Mouse (Mus musculus) ES-Bruce4 (cell line): ENCODE measurements around the gene Pou2f2. TPM values are rescaled to one million over a fixed set of nuclear protein-coding genes. Genes with fewer than 3 reads are reported as not detected.

ENCODE experiments used
- H3K27ac ChIP-seq: 2 replicates; pipeline ENCODE4 v1.5.1; 2012; ENCODE audit warnings: low read length, inconsistent platforms; ENCODE audit not compliant: insufficient read depth
- H3K27me3 ChIP-seq: 2 replicates; pipeline ENCODE4 v1.6.1; 2012; ENCODE audit warnings: mild to moderate bottlenecking, low read length, inconsistent platforms; ENCODE audit not compliant: control insufficient read depth, poor library complexity, insufficient read depth, severe bottlenecking
- H3K36me3 ChIP-seq: 2 replicates; pipeline ENCODE4 v1.6.1; 2012; ENCODE audit warnings: inconsistent platforms, mild to moderate bottlenecking, low read length, moderate library complexity; ENCODE audit not compliant: control insufficient read depth, poor library complexity, insufficient read depth, severe bottlenecking
- H3K4me1 ChIP-seq: one replicate; pipeline ENCODE4 v1.8.1; 2011; ENCODE audit warnings: low read length; ENCODE audit not compliant: control insufficient read depth, insufficient read depth
- H3K4me3 ChIP-seq: 2 replicates; pipeline ENCODE4 v1.5.1; 2011; ENCODE audit warnings: low read depth, mild to moderate bottlenecking, low read length
- H3K9ac ChIP-seq: 2 replicates; pipeline ENCODE4 v1.6.1; 2012; ENCODE audit warnings: low read depth, mild to moderate bottlenecking, inconsistent platforms; ENCODE audit not compliant: poor library complexity, severe bottlenecking
- H3K9me3 ChIP-seq: replicated peaks from 2 replicates; pipeline ENCODE4 v1.6.1; 2012; ENCODE audit warnings: mild to moderate bottlenecking, low read length, inconsistent platforms; ENCODE audit not compliant: control insufficient read depth, poor library complexity, insufficient read depth, severe bottlenecking
- CTCF ChIP-seq: IDR thresholded peaks from one replicate; pipeline ENCODE4 v1.8.1; 2011; ENCODE audit warnings: low read depth, low read length
- EP300 ChIP-seq: IDR thresholded peaks from 2 replicates; pipeline ENCODE4 v1.6.1; 2011; ENCODE audit warnings: low read depth, low read length; ENCODE audit not compliant: insufficient read depth
- POLR2A ChIP-seq: IDR thresholded peaks from one replicate; pipeline ENCODE4 v1.8.1; 2011; ENCODE audit warnings: low read length; ENCODE audit not compliant: insufficient read depth
- polyA plus RNA-seq: library from polyadenylated mRNA; stranded (reverse); fragments of >200 nt; gene quantifications from 2 replicates; pipeline ENCODE4 v1.2.4, GENCODE M21; 2011; ENCODE audit warnings: low read depth; ENCODE audit not compliant: missing spikeins, insufficient read depth, insufficient read length

Pou2f2 gene
- polyA plus RNA-seq = 1.8 and 2.1 TPM in 2 replicates

- H3K4me3 ChIP-seq = peak within 1 kb of the TSS; percentile 41
- peaks cover 3% of the 10 kb centered on the region for H3K4me1 ChIP-seq
- no peaks in the 10 kb centered on the region for H3K9me3 ChIP-seq
- TF ChIP-seq CTCF (peak; percentile 13), POLR2A (no peak), EP300 (no peak)
- peak within 1 kb of the TSS; percentile 68 for H3K9ac ChIP-seq
- H3K27ac ChIP-seq = no peak within 1 kb of the TSS
- peaks cover 19% of the 10 kb centered on the region for H3K27me3 ChIP-seq
- no peaks in the 10 kb centered on the region for H3K36me3 ChIP-seq
These were observed at the start of gene Pou2f2 for GRCm38 (mm10) chr7:25179606-25180161. Pou2f2 (minus strand) TSS chr7:25179726.

- peaks cover 32% of the 10 kb centered on the region for H3K36me3 ChIP-seq
- H3K9me3 ChIP-seq = no peaks in the 10 kb centered on the region
- no peak overlapping the region for H3K27ac ChIP-seq
- no peaks in the 10 kb centered on the region for H3K4me1 ChIP-seq
- H3K27me3 ChIP-seq = no peaks in the 10 kb centered on the region
- no peak overlapping the region for H3K9ac ChIP-seq
- H3K4me3 ChIP-seq = no peak overlapping the region
- TF ChIP-seq POLR2A (no peak), CTCF (no peak), EP300 (no peak)
These were observed 48.2 kb upstream of the Pou2f2 start for GRCm38 (mm10) chr7:25227523-25228300.

- H3K9me3 ChIP-seq = no peaks in the 10 kb centered on the region
- no peak for TF ChIP-seq EP300
- TF ChIP-seq CTCF = no peak
- TF ChIP-seq POLR2A = no peak
- no peaks in the 10 kb centered on the region for H3K27me3 ChIP-seq
- H3K4me1 ChIP-seq = peaks cover 4% of the 10 kb centered on the region
- peak overlapping the region; percentile 59; the same call in 1 of the 2 replicates for H3K9ac ChIP-seq
- no peak overlapping the region for H3K27ac ChIP-seq
- H3K4me3 ChIP-seq = no peak overlapping the region
- H3K36me3 ChIP-seq = peaks cover 4% of the 10 kb centered on the region; the same call in 1 of the 2 replicates
These were observed 42.9 kb upstream of the Pou2f2 start for GRCm38 (mm10) chr7:25222275-25222967.

- Histone ChIP-seq H3K4me1 (peaks cover 4% of the 10 kb centered on the region), H3K27ac (peak within 1 kb of the TSS; percentile 20; the same call in 1 of the 2 replicates), H3K27me3 (no peaks in the 10 kb centered on the region), H3K36me3 (no peaks in the 10 kb centered on the region; the same call in 1 of the 2 replicates), H3K4me3 (peak within 1 kb of the TSS; percentile 84), H3K9ac (peak within 1 kb of the TSS; percentile 59), H3K9me3 (no peaks in the 10 kb centered on the region)
- TF ChIP-seq POLR2A (peak; percentile 40), EP300 (0 out of 2 replicates have a peak, but pooled peaks have one; percentile 25), CTCF (no peak)
These were observed 41.8 kb upstream of the Pou2f2 start, which contains the start of gene Zfp526 for GRCm38 (mm10) chr7:25221102-25221883. Zfp526 (plus strand) TSS chr7:25221425.

- Histone ChIP-seq H3K36me3 (no peaks in the 10 kb centered on the region; the same call in 1 of the 2 replicates), H3K4me3 (peak within 1 kb of the TSS; percentile 87), H3K4me1 (peaks cover 4% of the 10 kb centered on the region), H3K9ac (peak within 1 kb of the TSS; percentile 59), H3K27ac (peak within 1 kb of the TSS; percentile 55), H3K9me3 (no peaks in the 10 kb centered on the region), H3K27me3 (no peaks in the 10 kb centered on the region)
- TF ChIP-seq CTCF (no peak), POLR2A (no peak)
These were observed 41.1 kb upstream of the Pou2f2 start, which contains the start of gene Dedd2 for GRCm38 (mm10) chr7:25220457-25221101. Dedd2 (minus strand) TSS chr7:25220615.
